Mouse (Mus musculus): ENCODE measurements around the gene Inf2. TPM values are rescaled to one million over a fixed set of nuclear protein-coding genes. Genes with fewer than 3 reads are reported as not detected.

Inf2 gene
- total RNA-seq, 2 experiments from 2014 or later = 16.8 to 22.5 TPM

- DNase-seq = no peak
These were observed 38.7 kb downstream of the Inf2 start for GRCm38 (mm10) chr12:112627097-112627881.

GRCm38 (mm10) chr12:112628197-112628596 is 39.6 kb downstream of the Inf2 start:
- no peak for DNase-seq

GRCm38 (mm10) chr12:112628928-112629721 is 40.5 kb downstream of the Inf2 start:
- DNase-seq = peak; percentile 44

- DNase-seq = no peak
These were observed 41.4 kb downstream of the Inf2 start for GRCm38 (mm10) chr12:112630029-112630428.

GRCm38 (mm10) chr12:112630796-112631195 is 42.2 kb downstream of the Inf2 start:
- DNase-seq = no peak

- no peak for DNase-seq
These were observed 42.9 kb downstream of the Inf2 start for GRCm38 (mm10) chr12:112631472-112631871.

- no peak for DNase-seq
These were observed 43.6 kb downstream of the Inf2 start for GRCm38 (mm10) chr12:112632084-112632777.

GRCm38 (mm10) chr12:112632907-112633306 is 44.3 kb downstream of the Inf2 start:
- DNase-seq = no peak

GRCm38 (mm10) chr12:112633686-112634085 is 45.1 kb downstream of the Inf2 start:
- DNase-seq = no peak

- DNase-seq = no peak
These were observed 50.9 kb downstream of the Inf2 start for GRCm38 (mm10) chr12:112639526-112639925.

- DNase-seq = no peak
These were observed 54.5 kb downstream of the Inf2 start for GRCm38 (mm10) chr12:112643126-112643525.

GRCm38 (mm10) chr12:112644180-112644854 is 55.7 kb downstream of the Inf2 start, which contains the start of gene Siva1:
Siva1 (plus strand) TSS chr12:112644679.
- DNase-seq = peak; percentile 98

GRCm38 (mm10) chr12:112644855-112645506 is 56.4 kb downstream of the Inf2 start:
- DNase-seq = peak; percentile 45

GRCm38 (mm10) chr12:112646139-112646538 is 57.6 kb downstream of the Inf2 start:
- DNase-seq = no peak

GRCm38 (mm10) chr12:112648081-112648480 is 59.5 kb downstream of the Inf2 start:
- DNase-seq = no peak

GRCm38 (mm10) chr12:112651778-112652439 is 63.3 kb downstream of the Inf2 start:
- DNase-seq = no peak

GRCm38 (mm10) chr12:112653157-112653824 is 64.7 kb downstream of the Inf2 start:
- DNase-seq = peak; percentile 90

- no peak for DNase-seq
These were observed 65.5 kb downstream of the Inf2 start for GRCm38 (mm10) chr12:112654076-112654475.

- peak; percentile 45 for DNase-seq
These were observed 70.0 kb downstream of the Inf2 start for GRCm38 (mm10) chr12:112658619-112659018.

- peak; percentile 89 for DNase-seq
These were observed 70.5 kb downstream of the Inf2 start for GRCm38 (mm10) chr12:112659109-112659508.
